Mouse (Mus musculus) liver, embryonic 11.5 days (tissue): ENCODE measurements at regions not wholly inside any gene's neighbourhood (a gene's known extent, or its start where the extent isn't known, plus 50 kb on each side); places are given as distances from the start of the nearest gene placed in this dataset.

ENCODE experiments used
- ATAC-seq: fragments of 200-750 bp; cut with Nextera tagmentation; replicated peaks from 2 replicates; pipeline ENCODE4 v1.8.0; 2017; ENCODE audit warnings: moderate number of reproducible peaks, mild to moderate bottlenecking, moderate TSS enrichment, moderate library complexity; ENCODE audit not compliant: low FRiP score
- DNase-seq: peaks from one replicate; pipeline ENCODE4 v3.0.0-alpha.2; 2017; ENCODE audit warnings: low spot score
- H3K27ac ChIP-seq: fragments of 300-500 bp; sonication (generic); 2 replicates; pipeline ENCODE4 v1.5.1; 2014; ENCODE audit warnings: mild to moderate bottlenecking, low read depth, low read length, control low read depth
- H3K27me3 ChIP-seq: fragments of 300-500 bp; sonication (generic); replicated peaks from 2 replicates; pipeline ENCODE4 v1.6.1; 2014; ENCODE audit warnings: low read length, mixed read lengths; ENCODE audit not compliant: control insufficient read depth, insufficient read depth
- H3K36me3 ChIP-seq: fragments of 300-500 bp; sonication (generic); 2 replicates; pipeline ENCODE4 v1.6.1; 2014; ENCODE audit warnings: mild to moderate bottlenecking, low read length, moderate library complexity, mixed read lengths; ENCODE audit not compliant: control insufficient read depth, insufficient read depth
- H3K4me1 ChIP-seq: fragments of 300-500 bp; sonication (generic); replicated peaks from 2 replicates; pipeline ENCODE4 v1.6.1; 2014; ENCODE audit warnings: low read length, mixed read lengths; ENCODE audit not compliant: control insufficient read depth, insufficient read depth
- H3K4me2 ChIP-seq: fragments of 300-500 bp; sonication (generic); 2 replicates; pipeline ENCODE4 v1.6.1; 2014; ENCODE audit warnings: mild to moderate bottlenecking, control low read depth, moderate library complexity
- H3K4me3 ChIP-seq: fragments of 300-500 bp; sonication (generic); 2 replicates; pipeline ENCODE4 v1.5.1; 2014; ENCODE audit warnings: low read depth, low read length, control low read depth
- H3K9ac ChIP-seq: fragments of 300-500 bp; sonication (generic); 2 replicates; pipeline ENCODE4 v1.6.1; 2014; ENCODE audit warnings: low read depth, low read length, control low read depth
- H3K9me3 ChIP-seq: fragments of 300-500 bp; sonication (generic); 2 replicates; pipeline ENCODE4 v1.6.1; 2016; ENCODE audit warnings: low read length, inconsistent platforms, mixed read lengths; ENCODE audit not compliant: control insufficient read depth
- WGBS: fragments of 180-500 bp; shearing (Covaris S2); extraction: QIAGEN DNeasy Blood & Tissue Kit; methylation state at CpG from one replicate; pipeline ENCODE4 v1.1.7; 2014; 5-methylcytosine and 5-hydroxymethylcytosine counted together

DNA sequence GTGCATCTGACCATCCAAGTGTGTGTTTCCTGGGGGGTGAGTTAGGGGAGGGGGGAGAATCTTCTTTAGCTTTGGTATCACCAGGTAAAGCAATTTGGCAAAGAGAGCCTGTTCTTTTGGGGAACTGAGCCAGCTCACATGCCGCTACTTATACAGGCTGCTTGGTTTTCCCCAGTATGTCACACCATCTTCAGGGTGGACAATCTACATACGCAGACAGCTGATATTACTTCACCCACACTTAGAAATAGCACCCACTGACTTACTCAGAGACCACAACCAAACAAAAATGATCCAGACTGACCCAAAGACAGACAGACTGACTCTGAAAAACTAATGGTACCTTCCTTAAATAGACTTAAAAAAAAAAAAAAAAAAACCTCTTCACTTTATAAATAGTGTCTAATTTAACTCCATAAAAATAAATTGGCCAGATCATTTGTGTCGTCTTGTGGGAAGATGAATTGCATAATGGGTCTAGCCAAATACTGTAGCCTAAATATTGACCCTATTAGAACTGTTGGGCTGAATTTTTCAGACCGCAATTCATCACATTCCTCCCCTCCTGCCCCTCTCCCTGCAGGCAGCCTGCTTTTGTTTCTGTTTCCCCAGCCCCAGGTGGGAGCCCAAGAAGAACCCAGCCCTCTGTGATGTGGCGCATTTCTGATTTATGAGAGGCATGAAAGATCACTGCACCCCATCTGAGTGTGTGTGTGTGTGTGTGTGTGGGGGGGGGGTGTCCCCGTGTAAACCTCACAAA lies 79.0 kb downstream of the Gm10260 start:
- H3K4me3 ChIP-seq = no peak overlapping the region
- H3K36me3 ChIP-seq = no peaks in the 10 kb centered on the region
- H3K9me3 ChIP-seq = no peaks in the 10 kb centered on the region
- ATAC-seq (no peak), DNase-seq (no peak)
- WGBS = 62% methylated on average over 6 of the region's 6 CpGs
- no peak overlapping the region for H3K9ac ChIP-seq
- H3K4me2 ChIP-seq = no peak overlapping the region
- no peaks in the 10 kb centered on the region for H3K27me3 ChIP-seq
- no peak overlapping the region for H3K27ac ChIP-seq
- H3K4me1 ChIP-seq = no peaks in the 10 kb centered on the region; the same call in 1 of the 2 replicates

- Histone ChIP-seq H3K27me3 (no peaks in the 10 kb centered on the region), H3K27ac (no peak overlapping the region), H3K4me3 (no peak overlapping the region), H3K4me1 (no peaks in the 10 kb centered on the region; the same call in 1 of the 2 replicates), H3K9ac (no peak overlapping the region), H3K4me2 (no peak overlapping the region), H3K36me3 (no peaks in the 10 kb centered on the region), H3K9me3 (no peaks in the 10 kb centered on the region)
- ATAC-seq = no peak
- 49% methylated on average over 5 of the region's 5 CpGs for WGBS
- DNase-seq = no peak
Observed at GRCm38 (mm10) chr13:97680283-97680896, 80.0 kb downstream of the Gm10260 start.

- no peak overlapping the region for H3K4me2 ChIP-seq
- WGBS = 77% methylated on average over 5 of the region's 5 CpGs
- no peak overlapping the region for H3K27ac ChIP-seq
- no peak overlapping the region for H3K4me3 ChIP-seq
- no peak for DNase-seq
- no peaks in the 10 kb centered on the region for H3K36me3 ChIP-seq
- ATAC-seq = no peak
- no peak overlapping the region for H3K9ac ChIP-seq
- no peaks in the 10 kb centered on the region for H3K9me3 ChIP-seq
- no peaks in the 10 kb centered on the region; the same call in 1 of the 2 replicates for H3K4me1 ChIP-seq
- no peaks in the 10 kb centered on the region for H3K27me3 ChIP-seq
Observed at GRCm38 (mm10) chr13:97678991-97679390, 81.4 kb downstream of the Gm10260 start.

DNA sequence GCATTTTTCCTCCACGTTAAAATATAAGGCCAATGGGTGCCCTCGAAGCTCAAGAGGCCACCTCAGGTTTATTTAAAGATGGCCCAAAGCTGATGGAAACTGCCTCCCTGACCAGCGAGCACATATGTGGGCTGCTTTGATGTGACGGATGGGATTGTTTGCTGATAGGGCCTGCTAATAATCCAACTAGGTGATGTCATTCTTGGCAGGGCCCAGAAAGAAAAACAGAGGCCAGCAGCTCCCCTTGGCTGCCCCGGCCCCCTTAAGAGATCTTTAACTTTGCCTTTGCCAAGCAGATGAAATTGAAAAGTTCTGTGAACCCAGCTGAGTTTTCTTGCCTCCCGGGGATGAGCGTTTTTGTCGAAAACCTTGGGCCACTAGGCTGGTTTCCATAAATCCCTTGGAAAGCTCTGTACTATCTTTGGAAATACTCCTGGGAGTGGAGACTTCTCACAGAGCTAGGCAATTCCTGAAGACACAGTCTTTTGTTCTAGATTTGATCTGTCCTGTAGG lies 83.8 kb downstream of the Gm10260 start:
- Histone ChIP-seq H3K4me1 (no peaks in the 10 kb centered on the region), H3K9ac (no peak overlapping the region), H3K36me3 (no peaks in the 10 kb centered on the region), H3K9me3 (no peaks in the 10 kb centered on the region), H3K27me3 (no peaks in the 10 kb centered on the region), H3K4me2 (no peak overlapping the region), H3K27ac (no peak overlapping the region), H3K4me3 (no peak overlapping the region)
- WGBS = 58% methylated on average over 8 of the region's 8 CpGs
- DNase-seq (no peak), ATAC-seq (no peak)

- no peak for DNase-seq
- H3K4me3 ChIP-seq = no peak overlapping the region
- H3K4me1 ChIP-seq = no peaks in the 10 kb centered on the region
- WGBS = 79% methylated on average over 5 of the region's 5 CpGs
- H3K27ac ChIP-seq = no peak overlapping the region
- H3K27me3 ChIP-seq = no peaks in the 10 kb centered on the region
- H3K4me2 ChIP-seq = no peak overlapping the region
- H3K9ac ChIP-seq = no peak overlapping the region
- no peak for ATAC-seq
- H3K9me3 ChIP-seq = no peaks in the 10 kb centered on the region
- no peaks in the 10 kb centered on the region for H3K36me3 ChIP-seq
Observed at GRCm38 (mm10) chr13:97673107-97673506, 87.3 kb downstream of the Gm10260 start.

- Histone ChIP-seq H3K27ac (no peak overlapping the region), H3K27me3 (no peaks in the 10 kb centered on the region), H3K36me3 (no peaks in the 10 kb centered on the region), H3K9ac (no peak overlapping the region), H3K4me2 (no peak overlapping the region), H3K4me1 (no peaks in the 10 kb centered on the region), H3K4me3 (no peak overlapping the region), H3K9me3 (no peaks in the 10 kb centered on the region)
- DNase-seq (no peak), ATAC-seq (no peak)
- WGBS = 66% methylated on average over 7 of the region's 7 CpGs
Observed at GRCm38 (mm10) chr13:97672038-97672675, 88.3 kb downstream of the Gm10260 start.

GRCm38 (mm10) chr13:97669366-97669765 lies 91.1 kb downstream of the Gm10260 start:
- H3K4me2 ChIP-seq = no peak overlapping the region
- DNase-seq = no peak
- H3K27me3 ChIP-seq = no peaks in the 10 kb centered on the region
- H3K36me3 ChIP-seq = no peaks in the 10 kb centered on the region
- 86% methylated on average over 8 of the region's 8 CpGs for WGBS
- no peak for ATAC-seq
- H3K4me3 ChIP-seq = no peak overlapping the region
- no peak overlapping the region for H3K27ac ChIP-seq
- no peaks in the 10 kb centered on the region for H3K9me3 ChIP-seq
- H3K9ac ChIP-seq = no peak overlapping the region
- no peaks in the 10 kb centered on the region for H3K4me1 ChIP-seq

GRCm38 (mm10) chr13:97668910-97669309 lies 91.5 kb downstream of the Gm10260 start:
- Histone ChIP-seq H3K9ac (no peak overlapping the region), H3K36me3 (no peaks in the 10 kb centered on the region), H3K4me2 (no peak overlapping the region), H3K4me3 (no peak overlapping the region), H3K9me3 (no peaks in the 10 kb centered on the region), H3K4me1 (no peaks in the 10 kb centered on the region), H3K27me3 (no peaks in the 10 kb centered on the region), H3K27ac (no peak overlapping the region)
- no peak for ATAC-seq
- 70% methylated on average over 5 of the region's 5 CpGs for WGBS
- no peak for DNase-seq
